Mouse (Mus musculus) ES-Bruce4 (cell line): Measurements from ENCODE around the gene Frmd8.

Source experiments
- CTCF ChIP-seq: IDR thresholded peaks from one replicate; pipeline ENCODE4 v1.8.1; 2011; ENCODE audit warnings: low read depth, low read length
- EP300 ChIP-seq: IDR thresholded peaks from 2 replicates; pipeline ENCODE4 v1.6.1; 2011; ENCODE audit warnings: low read depth, low read length; ENCODE audit not compliant: insufficient read depth
- POLR2A ChIP-seq: IDR thresholded peaks from one replicate; pipeline ENCODE4 v1.8.1; 2011; ENCODE audit warnings: low read length; ENCODE audit not compliant: insufficient read depth

DNA sequence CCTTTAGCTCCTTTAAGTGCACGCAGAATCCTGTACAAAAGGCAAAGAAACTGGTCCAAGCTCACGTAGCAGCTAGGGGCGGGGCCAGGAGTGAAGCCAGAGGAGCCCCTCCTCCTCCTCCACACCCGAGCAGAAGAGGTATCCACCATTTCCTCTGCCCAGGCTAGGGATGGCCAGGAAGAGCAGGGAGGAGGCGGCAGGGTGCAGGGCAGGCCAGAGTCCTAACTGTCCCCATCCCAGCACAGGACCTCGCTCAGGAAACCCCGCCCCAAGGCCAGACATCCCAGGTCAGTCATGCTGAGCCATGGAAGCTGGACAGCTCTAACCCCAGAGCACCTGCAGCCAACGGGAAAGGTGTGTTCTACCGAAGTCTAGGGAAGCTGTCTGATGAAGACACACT, 46.6 kb upstream of the Frmd8 start:
- no peak for TF ChIP-seq CTCF
- no peak for TF ChIP-seq EP300
- TF ChIP-seq POLR2A, result no peak
